Mouse (Mus musculus): Measurements from ENCODE around the gene Dcun1d2.

DNA sequence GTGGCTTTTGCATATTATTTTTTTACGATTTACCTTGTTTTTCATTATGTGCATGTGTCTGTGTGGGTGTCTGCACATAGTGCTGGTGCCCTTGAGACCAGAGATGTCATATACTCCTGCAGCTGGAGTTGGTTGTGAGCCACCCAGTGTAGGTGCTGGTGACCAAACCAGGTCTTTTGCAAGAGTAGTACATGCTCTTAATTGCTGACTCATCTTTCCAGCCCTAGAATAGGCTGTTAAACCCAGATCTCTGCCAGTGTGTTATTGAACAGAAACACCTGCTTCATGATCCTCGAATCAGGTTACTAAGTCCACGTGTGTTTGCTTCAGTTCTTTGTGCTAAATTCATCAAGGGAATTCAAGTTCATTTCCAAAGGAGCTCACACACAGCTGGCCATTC is 27.0 kb upstream of the Dcun1d2 start:
- TF ChIP-seq CTCF (IDR thresholded peaks at IDR 0.05) (no peak), EP300 (IDR thresholded peaks at IDR 0.05) (no peak)

All from lung, postnatal 0 days (tissue).